Comparison of ENCODE assay signal across 9 mouse cellular contexts in the genomic region with DNA sequence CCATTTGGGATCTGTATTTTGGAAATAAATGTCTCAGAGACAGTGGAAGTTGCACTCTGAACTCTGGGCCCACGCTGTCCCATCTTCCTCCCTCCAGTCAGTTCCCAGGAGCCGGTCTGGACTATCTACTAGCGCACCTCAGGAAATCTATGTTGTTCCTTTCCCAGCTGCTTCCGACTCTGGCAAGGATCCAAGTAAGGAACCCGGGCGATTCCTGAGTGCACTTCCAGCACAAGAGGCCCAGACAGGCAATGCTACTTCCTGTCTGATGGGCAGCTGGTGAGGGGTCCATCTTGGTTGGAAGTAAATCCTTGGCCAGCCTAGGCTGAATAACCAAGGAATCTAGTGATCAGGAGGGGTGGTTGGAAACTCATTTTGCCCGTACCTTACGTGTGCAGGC.
DNase-seq lines count a peak whose midpoint lies in the region; TF ChIP-seq lines count a peak whose summit lies in the region.
"Had no signal": no experiment of that assay in that cellular context is flagged by ENCODE, and none has a peak within 500 bp of the region (broad histone marks: within the 10 kb centered on the region; RNA-seq: fewer than 3 reads in every experiment).

No protein-coding gene starts in this region.

- no peak for TF ChIP-seq CTCF in cortical plate, adult 2 months (IDR thresholded peaks at IDR 0.05; ENCODE audit: extremely low read depth, insufficient read depth, low read length)

- peaks cover 7% of the 10 kb centered on the region; the same call in 1 of the 2 replicates for H3K4me1 ChIP-seq in cortical plate, adult 2 months (ENCODE audit: control insufficient read depth, insufficient read depth, low read length)

- TF ChIP-seq POLR2A in cortical plate, adult 2 months (IDR thresholded peaks at IDR 0.05; ENCODE audit: extremely low read depth, insufficient read depth, low read length) = no peak

- 0 out of 2 replicates have a peak overlapping the region, but pooled peaks have one; percentile 30 for H3K27ac ChIP-seq in cortical plate, adult 2 months (ENCODE audit: insufficient read depth, low read length)

- intact Hi-C loops in heart, postnatal 25 days (cut with DNase I) = no loop called here

- peak; percentile 56 to 71 for DNase-seq in adrenal gland, adult (ENCODE audit: inconsistent age in 2 of 2, low spot score in 1 of 2)
- no peak for DNase-seq in adrenal gland, postnatal 4 days (ENCODE audit: low spot score in 2 of 2)
- DNase-seq in heart, postnatal 25 days (ENCODE audit: low spot score) = peak; percentile 47
- DNase-seq in kidney, postnatal 4 days = peak; percentile 54 to 71
- DNase-seq in frontal cortex, postnatal 25 days (ENCODE audit: low spot score in 2 of 2) = no peak
- DNase-seq in cerebellum, adult 8-10 months = no peak
- no peak for DNase-seq in c-Kit-positive CD71-positive TER-119-positive erythroid progenitor cells, embryonic 14.5 days (ENCODE audit: low spot score)
- DNase-seq: cerebellum, adult 11-12 months had no signal

- no peak overlapping the region for H3K4me3 ChIP-seq in cortical plate, adult 2 months (ENCODE audit: insufficient read depth, low read length)

Comparison
In these comparisons a context has a peak if more than half of its experiments do, and no peak if none do; other contexts are left out.
1. DNase-seq: peak in adrenal gland, adult (2 of 2), heart, postnatal 25 days (single experiment) and kidney, postnatal 4 days (2 of 2); none in adrenal gland, postnatal 4 days (0 of 2), frontal cortex, postnatal 25 days (0 of 2), cerebellum, adult 8-10 months (single experiment) and c-Kit-positive CD71-positive TER-119-positive erythroid progenitor cells, embryonic 14.5 days (single experiment).